Mouse (Mus musculus): Measurements from ENCODE around the gene Snx9. TPM values are rescaled to one million over a fixed set of nuclear protein-coding genes. Genes with fewer than 3 reads are reported as not detected.

Snx9 gene
- polyA plus RNA-seq, 1 experiment from 2014 or later = 21.1 TPM

DNA sequence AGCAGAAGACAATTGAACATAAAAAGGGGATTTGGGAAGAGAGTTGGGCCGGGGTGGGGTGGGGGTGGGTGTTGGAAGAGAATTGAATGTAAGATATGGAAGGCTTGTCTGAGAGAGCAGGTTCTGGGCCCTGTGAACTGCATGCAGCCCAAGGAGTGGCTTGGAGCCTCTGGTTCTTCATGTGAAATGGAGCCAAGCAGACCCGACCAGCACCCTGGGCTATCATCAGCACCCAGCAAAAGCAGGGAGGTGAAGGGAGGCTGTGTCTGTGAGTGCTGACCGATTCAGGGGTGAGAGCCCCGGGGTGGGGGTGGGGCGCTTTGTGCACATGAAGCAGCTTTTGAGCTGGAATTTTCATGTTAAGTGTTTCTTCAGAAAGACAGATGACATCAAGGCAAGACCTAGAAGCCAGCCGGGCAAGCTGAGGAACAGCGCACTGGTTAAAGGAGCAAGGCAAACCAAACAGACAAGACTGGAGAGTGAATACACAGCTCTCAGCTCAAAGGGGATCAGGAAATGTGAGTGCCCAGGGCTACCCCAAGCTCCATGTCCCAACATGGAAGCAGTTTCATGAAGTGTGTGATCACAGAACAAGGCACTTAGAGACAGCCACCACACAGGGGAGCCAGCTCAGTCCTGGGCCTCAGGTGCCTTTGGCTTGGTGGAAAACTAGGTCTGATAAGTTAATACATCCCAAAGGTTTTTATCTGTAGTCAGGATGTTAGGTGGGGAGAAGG, 40.1 kb upstream of the Snx9 start:
- Histone ChIP-seq H3K4me1 (replicated peaks) (peaks cover 32% of the 10 kb centered on the region), H3K9me3 (replicated peaks) (no peaks in the 10 kb centered on the region), H3K9ac (no peak overlapping the region), H3K4me3 (no peak overlapping the region), H3K27me3 (no peaks in the 10 kb centered on the region), H3K27ac (no peak overlapping the region), H3K4me2 (no peak overlapping the region), H3K36me3 (no peaks in the 10 kb centered on the region)
- no peak for ATAC-seq (replicated peaks; ENCODE audit: insufficient number of reproducible peaks, insufficient read depth, low FRiP score, low read depth)
- WGBS = 83% methylated on average over 7 of the region's 7 CpGs

DNA sequence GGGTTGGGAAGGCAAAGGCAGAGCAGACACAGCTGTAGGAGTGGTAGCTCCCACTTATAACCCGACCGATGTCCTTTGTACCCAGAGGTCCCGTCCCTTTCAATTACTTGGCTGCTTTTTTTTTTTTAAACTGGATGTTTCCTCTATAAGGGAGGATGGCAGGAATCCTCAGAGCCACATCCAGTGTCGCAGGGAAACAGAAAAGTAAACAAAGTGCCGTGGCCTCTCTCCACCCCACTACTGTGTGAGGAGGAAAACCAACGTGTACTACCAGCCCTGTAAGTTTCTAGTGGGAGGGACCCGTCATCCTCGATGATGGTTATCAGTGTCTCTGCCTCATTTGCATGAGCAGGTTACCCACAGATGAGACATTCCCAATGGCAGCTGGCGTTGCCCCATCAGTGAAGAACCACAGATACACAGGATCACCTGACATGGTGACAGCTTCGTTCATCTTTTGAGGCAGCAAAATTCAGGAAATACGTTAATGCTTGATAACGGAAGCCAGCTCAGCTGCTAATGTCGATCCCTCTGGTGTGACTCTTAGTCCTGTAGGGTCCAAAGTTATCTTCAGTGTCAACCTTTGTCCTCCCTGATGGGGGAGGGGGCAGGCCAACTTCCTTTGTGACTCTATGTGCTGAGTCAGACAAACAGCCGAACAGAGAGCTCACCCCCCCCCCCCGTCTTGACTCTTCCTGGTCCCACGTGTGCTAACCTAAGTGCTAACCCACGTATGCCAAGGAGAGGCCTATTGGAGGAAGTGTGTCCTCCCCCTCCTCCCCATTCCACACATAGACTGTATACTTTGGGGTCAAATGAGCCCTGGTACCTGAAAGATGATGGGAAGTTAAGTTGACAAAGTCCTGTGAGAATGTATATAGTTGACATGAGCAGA, 39.1 kb upstream of the Snx9 start:
- no peak for ATAC-seq (replicated peaks; ENCODE audit: insufficient number of reproducible peaks, insufficient read depth, low FRiP score, low read depth)
- no peak overlapping the region for H3K27ac ChIP-seq
- no peaks in the 10 kb centered on the region for H3K27me3 ChIP-seq
- no peaks in the 10 kb centered on the region for H3K36me3 ChIP-seq
- H3K9ac ChIP-seq = no peak overlapping the region
- no peaks in the 10 kb centered on the region for H3K9me3 ChIP-seq (replicated peaks)
- 51% methylated on average over 17 of the region's 17 CpGs for WGBS
- no peak overlapping the region for H3K4me3 ChIP-seq
- H3K4me1 ChIP-seq (replicated peaks) = peaks cover 24% of the 10 kb centered on the region
- H3K4me2 ChIP-seq = no peak overlapping the region

DNA sequence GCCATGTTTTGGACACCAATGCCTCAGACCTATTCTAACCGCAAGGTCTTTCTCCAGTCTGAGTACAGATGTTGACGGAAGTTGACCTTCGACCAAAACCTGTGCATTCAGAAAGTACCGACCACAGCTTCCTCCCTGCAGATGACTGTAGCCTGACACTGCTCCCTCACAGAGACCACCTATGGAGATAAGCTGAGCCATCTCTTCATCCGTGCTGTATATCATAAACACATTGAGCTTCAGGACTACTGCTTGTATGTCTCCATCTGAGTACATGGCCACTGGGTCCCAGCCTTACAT, 38.5 kb upstream of the Snx9 start:
- H3K27me3 ChIP-seq = no peaks in the 10 kb centered on the region
- no peak overlapping the region for H3K4me2 ChIP-seq
- H3K9me3 ChIP-seq (replicated peaks) = no peaks in the 10 kb centered on the region
- no peak overlapping the region for H3K27ac ChIP-seq
- H3K36me3 ChIP-seq = no peaks in the 10 kb centered on the region
- WGBS = 76% methylated on average over 5 of the region's 5 CpGs
- no peak overlapping the region for H3K4me3 ChIP-seq
- peaks cover 19% of the 10 kb centered on the region for H3K4me1 ChIP-seq (replicated peaks)
- no peak for ATAC-seq (replicated peaks; ENCODE audit: insufficient number of reproducible peaks, insufficient read depth, low FRiP score, low read depth)
- H3K9ac ChIP-seq = no peak overlapping the region

DNA sequence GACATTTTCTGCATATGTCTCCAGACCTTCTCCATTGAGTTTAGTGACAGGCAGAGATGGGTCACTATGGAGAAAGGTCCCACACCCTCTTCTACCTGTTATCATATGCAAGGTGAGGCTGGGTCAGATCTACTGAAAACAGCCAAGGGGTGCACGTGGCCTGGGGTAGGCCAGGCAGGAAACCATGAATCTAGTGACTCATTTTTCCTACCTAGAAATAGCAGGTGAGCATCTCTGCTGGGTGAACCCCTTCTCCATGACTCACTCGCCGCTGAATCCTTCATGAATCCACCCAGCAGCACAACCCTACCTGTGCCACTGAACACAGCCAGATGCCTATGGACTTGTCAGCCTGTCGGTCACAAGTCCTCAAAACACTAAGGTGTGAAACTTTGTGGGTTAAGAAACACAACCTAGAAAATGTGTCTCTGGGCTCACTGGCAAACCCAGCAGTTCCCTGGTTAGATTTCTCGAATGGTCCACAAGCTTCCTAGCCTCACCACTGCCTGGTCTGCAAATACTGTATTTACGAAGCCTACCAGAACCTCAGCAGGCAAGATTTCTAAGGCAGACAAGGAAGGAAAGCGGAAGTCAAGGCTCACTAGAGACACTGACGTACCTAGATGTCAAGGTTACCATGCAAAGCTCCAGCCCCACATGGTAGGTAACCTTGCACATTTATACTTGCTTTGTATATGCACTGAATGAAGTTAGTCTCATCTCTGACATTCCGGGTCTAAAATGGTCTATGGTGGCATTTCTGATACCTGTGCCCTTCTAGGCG, 37.7 kb upstream of the Snx9 start:
- Histone ChIP-seq H3K36me3 (no peaks in the 10 kb centered on the region), H3K27me3 (no peaks in the 10 kb centered on the region), H3K9ac (no peak overlapping the region), H3K4me3 (no peak overlapping the region), H3K9me3 (replicated peaks) (no peaks in the 10 kb centered on the region), H3K4me2 (no peak overlapping the region), H3K27ac (no peak overlapping the region), H3K4me1 (replicated peaks) (peaks cover 12% of the 10 kb centered on the region)
- 87% methylated on average over 10 of the region's 10 CpGs for WGBS
- ATAC-seq (replicated peaks; ENCODE audit: insufficient number of reproducible peaks, insufficient read depth, low FRiP score, low read depth) = no peak

DNA sequence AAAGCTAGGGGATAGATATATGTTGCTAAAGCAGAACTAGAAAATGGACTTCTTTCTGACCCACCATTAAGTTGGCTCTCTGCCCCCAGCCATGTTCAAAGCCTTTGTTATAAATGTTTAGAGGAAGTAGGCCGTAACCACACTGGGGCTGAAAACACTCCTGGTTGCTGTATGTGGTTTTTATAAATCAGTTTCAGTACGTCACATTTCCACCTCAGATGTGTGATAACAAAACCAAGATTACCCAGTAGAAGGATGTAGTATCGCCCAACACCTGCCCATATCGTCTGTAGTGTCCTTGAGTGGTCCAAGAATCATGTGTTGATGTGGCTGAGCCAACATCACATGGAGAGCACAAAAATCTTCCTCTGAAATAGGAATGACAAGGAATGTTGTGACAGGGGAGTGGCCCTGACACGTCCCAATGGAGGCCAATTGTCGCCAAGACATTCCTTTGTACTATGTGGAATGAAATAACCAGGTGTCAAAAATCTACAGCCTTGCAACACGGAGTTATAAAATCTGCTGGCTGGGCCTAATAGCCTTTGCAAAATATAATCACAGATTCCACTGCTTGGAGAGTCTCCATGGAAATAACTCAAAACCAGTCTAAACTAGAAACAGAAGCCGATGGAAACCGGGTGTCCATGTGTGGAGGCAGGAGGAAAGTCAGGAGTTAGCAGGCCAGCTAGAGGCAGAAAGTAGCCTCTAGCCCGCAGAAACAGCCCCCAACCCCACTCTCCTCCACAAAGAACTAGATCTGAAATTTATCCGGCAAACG, 36.6 kb upstream of the Snx9 start:
- Histone ChIP-seq H3K27me3 (no peaks in the 10 kb centered on the region), H3K9ac (no peak overlapping the region), H3K36me3 (no peaks in the 10 kb centered on the region), H3K9me3 (replicated peaks) (no peaks in the 10 kb centered on the region), H3K4me2 (no peak overlapping the region), H3K4me1 (replicated peaks) (peaks cover 7% of the 10 kb centered on the region; the same call in 1 of the 2 replicates), H3K4me3 (no peak overlapping the region), H3K27ac (peak overlapping the region; percentile 1; the same call in 1 of the 2 replicates)
- ATAC-seq (replicated peaks; ENCODE audit: insufficient number of reproducible peaks, insufficient read depth, low FRiP score, low read depth) = no peak
- WGBS = 63% methylated on average over 12 of the region's 12 CpGs

DNA sequence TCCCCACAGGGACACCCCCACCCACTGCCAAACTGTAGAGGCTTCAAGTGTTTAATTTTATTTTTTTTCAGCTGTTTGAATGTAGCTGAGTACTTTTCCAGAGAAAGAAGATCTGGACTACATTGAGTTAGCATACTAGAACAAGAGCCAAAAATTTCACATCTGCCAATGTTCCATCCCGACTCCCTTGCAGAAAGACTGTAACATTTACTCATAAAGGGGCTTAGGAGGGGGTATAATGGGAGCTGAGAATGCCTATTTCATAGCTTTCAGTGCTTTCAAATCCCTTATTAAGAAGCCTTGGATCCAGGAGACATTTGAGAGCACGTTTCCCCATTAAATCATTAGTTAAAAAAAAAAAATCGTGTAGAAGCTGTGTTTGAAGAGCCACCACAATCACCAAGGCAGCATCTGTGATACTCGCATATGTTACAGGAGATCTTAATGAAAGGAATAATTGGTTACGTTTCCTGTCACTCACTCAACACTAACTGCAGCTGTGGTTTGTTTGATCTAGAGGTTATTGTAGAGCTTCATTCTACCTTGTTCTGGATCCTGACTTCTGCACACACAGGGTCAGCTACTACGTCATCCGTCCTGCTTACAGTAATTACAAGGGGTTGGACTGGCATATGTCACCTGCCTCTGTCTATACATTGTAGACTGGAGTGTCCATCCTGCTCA, 35.8 kb upstream of the Snx9 start:
- H3K4me3 ChIP-seq = no peak overlapping the region
- no peak overlapping the region for H3K9ac ChIP-seq
- H3K9me3 ChIP-seq (replicated peaks) = no peaks in the 10 kb centered on the region; the same call in 1 of the 2 replicates
- 0 out of 2 replicates have a peak overlapping the region, but pooled peaks have one; percentile 1 for H3K27ac ChIP-seq
- H3K36me3 ChIP-seq = no peaks in the 10 kb centered on the region
- ATAC-seq (replicated peaks; ENCODE audit: insufficient number of reproducible peaks, insufficient read depth, low FRiP score, low read depth) = no peak
- no peak overlapping the region for H3K4me2 ChIP-seq
- 67% methylated on average over 7 of the region's 7 CpGs for WGBS
- H3K4me1 ChIP-seq (replicated peaks) = peaks cover 7% of the 10 kb centered on the region; the same call in 1 of the 2 replicates
- H3K27me3 ChIP-seq = no peaks in the 10 kb centered on the region

DNA sequence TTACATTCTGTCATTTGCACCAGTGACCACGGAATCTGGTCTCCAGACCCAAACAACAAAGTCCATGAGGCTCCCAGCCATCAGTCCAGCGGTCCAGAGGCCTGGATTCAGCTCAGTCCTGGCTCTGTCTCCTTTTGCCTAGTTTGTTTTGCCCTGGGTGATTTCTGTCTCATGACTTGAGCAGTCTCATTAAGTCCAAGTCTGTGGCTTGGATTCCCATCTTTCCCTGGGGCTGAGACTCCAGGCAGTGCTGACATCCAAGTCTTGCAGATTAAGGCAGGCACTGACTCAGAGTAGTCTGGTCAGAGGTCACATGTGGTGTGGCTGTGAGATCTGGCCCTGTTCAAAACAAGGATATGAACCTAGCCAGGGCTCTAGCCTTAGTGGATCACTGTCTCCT, 35.2 kb upstream of the Snx9 start:
- H3K9ac ChIP-seq = no peak overlapping the region
- H3K27ac ChIP-seq = no peak overlapping the region
- no peaks in the 10 kb centered on the region for H3K27me3 ChIP-seq
- 78% methylated on average over 2 of the region's 2 CpGs for WGBS
- H3K9me3 ChIP-seq (replicated peaks) = no peaks in the 10 kb centered on the region; the same call in 1 of the 2 replicates
- no peak overlapping the region for H3K4me2 ChIP-seq
- H3K36me3 ChIP-seq = no peaks in the 10 kb centered on the region
- H3K4me1 ChIP-seq (replicated peaks) = peaks cover 7% of the 10 kb centered on the region; the same call in 1 of the 2 replicates
- ATAC-seq (replicated peaks; ENCODE audit: insufficient number of reproducible peaks, insufficient read depth, low FRiP score, low read depth) = no peak
- H3K4me3 ChIP-seq = no peak overlapping the region

DNA sequence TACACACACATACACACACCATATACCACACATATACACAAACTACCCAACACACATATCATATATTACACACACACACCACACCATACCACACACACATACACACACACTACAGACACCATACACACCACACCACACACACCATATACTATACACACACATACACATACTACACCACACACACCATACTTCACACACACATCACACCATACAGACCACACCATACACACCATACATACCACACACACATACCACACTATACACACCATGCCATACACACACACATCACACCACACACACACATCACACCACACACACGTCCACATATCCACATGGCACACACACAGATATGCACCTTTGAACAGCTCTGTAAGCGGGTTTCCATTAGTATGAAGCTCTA, 34.3 kb upstream of the Snx9 start:
- 84% methylated on average over 2 of the region's 2 CpGs for WGBS
- Histone ChIP-seq H3K9me3 (replicated peaks) (no peaks in the 10 kb centered on the region; the same call in 1 of the 2 replicates), H3K27ac (no peak overlapping the region), H3K4me2 (no peak overlapping the region), H3K27me3 (no peaks in the 10 kb centered on the region), H3K36me3 (no peaks in the 10 kb centered on the region), H3K4me1 (replicated peaks) (peaks cover 4% of the 10 kb centered on the region; the same call in 1 of the 2 replicates), H3K9ac (no peak overlapping the region), H3K4me3 (no peak overlapping the region)
- ATAC-seq (replicated peaks; ENCODE audit: insufficient number of reproducible peaks, insufficient read depth, low FRiP score, low read depth) = no peak

DNA sequence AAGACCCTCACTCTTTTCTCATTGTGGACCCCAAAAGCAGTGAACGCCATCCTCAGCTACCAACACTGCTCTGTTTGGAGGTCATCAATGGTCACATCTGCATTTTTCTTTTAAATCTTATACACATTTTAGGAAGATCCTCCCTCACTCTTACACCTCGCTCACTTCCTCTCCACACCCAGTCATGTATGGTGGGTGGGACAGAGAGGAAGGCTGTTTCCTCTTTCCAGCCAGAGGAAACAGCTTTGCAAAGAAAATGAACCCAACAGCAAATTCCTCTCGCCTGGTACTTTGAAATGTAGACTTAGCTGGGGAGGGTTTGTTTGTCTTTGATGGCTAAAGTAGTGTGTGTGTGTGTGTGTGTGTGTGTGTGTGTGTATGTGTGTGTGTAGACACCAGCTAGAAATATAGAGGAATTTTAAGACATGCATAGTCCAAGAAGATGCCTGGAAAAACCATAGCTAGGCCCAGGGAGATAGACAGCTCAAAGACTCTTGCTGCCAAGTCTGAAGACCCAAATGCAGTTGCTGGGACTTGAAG, 33.2 kb upstream of the Snx9 start:
- ATAC-seq (replicated peaks; ENCODE audit: insufficient number of reproducible peaks, insufficient read depth, low FRiP score, low read depth) = no peak
- Histone ChIP-seq H3K36me3 (no peaks in the 10 kb centered on the region), H3K9ac (no peak overlapping the region), H3K4me2 (no peak overlapping the region), H3K9me3 (replicated peaks) (no peaks in the 10 kb centered on the region; the same call in 1 of the 2 replicates), H3K4me3 (no peak overlapping the region), H3K27ac (no peak overlapping the region), H3K27me3 (no peaks in the 10 kb centered on the region), H3K4me1 (replicated peaks) (no peaks in the 10 kb centered on the region)
- WGBS = 70% methylated on average over 3 of the region's 3 CpGs
